Mouse (Mus musculus): ENCODE results near the gene Best2. TPM values are rescaled to one million over a fixed set of nuclear protein-coding genes. Genes with fewer than 3 reads are reported as not detected.

Best2 gene
- polyA plus RNA-seq, 1 experiment from 2014 or later, result not detected

DNA sequence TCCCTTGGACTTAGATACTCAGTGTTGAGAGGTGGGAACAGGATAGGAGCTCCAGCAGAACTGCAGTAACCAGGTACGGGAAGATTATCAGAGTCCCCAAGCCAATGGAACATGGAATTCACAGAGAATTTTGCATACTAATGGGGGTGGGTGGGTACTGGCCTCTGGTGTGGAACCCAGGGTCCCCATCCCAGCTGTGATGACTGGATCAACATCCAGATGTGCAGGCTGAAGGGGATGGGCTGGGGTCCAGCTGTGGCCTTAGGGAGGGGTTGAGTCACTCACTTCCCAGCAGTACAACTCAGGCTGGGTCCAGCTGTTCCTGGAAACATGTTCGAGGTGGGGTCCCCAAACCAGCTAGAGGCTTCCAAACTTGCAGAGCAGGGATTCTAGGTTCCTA lies 26.4 kb downstream of the Best2 start:
- H3K27ac ChIP-seq (replicated peaks), result no peak overlapping the region
- H3K9me3 ChIP-seq, result no peaks in the 10 kb centered on the region
- ATAC-seq (replicated peaks), result no peak
- peaks cover 12% of the 10 kb centered on the region; the same call in 1 of the 2 replicates for H3K27me3 ChIP-seq
- no peak overlapping the region for H3K4me3 ChIP-seq
- no peaks in the 10 kb centered on the region for H3K36me3 ChIP-seq
- H3K4me2 ChIP-seq (replicated peaks), result no peak overlapping the region
- H3K9ac ChIP-seq (replicated peaks), result no peak overlapping the region
- WGBS, result 67% methylated on average over 2 of the region's 2 CpGs
- peaks cover 34% of the 10 kb centered on the region for H3K4me1 ChIP-seq

DNA sequence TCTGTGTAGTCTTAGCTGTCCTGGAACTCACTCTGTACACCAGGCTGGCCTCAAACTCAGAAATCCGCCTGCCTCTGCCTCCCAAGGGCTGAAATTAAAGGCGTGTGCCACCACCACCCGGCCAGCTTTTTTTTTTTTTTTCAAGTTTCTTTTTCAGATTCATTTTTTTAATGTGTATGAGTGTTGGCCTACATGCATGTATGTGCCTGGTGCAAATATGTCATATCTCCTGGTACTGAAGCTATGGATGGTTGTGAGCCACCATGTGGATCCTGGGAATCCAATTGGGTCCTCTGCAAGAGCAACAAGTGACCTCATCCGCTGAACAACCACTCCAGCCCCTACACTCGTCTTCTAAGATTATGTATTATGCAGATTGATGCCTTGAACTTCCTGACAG lies 26.9 kb downstream of the Best2 start:
- Histone ChIP-seq H3K9me3 (no peaks in the 10 kb centered on the region), H3K36me3 (no peaks in the 10 kb centered on the region), H3K4me2 (replicated peaks) (no peak overlapping the region), H3K27me3 (peaks cover 12% of the 10 kb centered on the region; the same call in 1 of the 2 replicates), H3K4me3 (no peak overlapping the region), H3K27ac (replicated peaks) (no peak overlapping the region), H3K9ac (replicated peaks) (no peak overlapping the region), H3K4me1 (peaks cover 34% of the 10 kb centered on the region)
- 85% methylated on average over 5 of the region's 5 CpGs for WGBS
- ATAC-seq (replicated peaks), result no peak

DNA sequence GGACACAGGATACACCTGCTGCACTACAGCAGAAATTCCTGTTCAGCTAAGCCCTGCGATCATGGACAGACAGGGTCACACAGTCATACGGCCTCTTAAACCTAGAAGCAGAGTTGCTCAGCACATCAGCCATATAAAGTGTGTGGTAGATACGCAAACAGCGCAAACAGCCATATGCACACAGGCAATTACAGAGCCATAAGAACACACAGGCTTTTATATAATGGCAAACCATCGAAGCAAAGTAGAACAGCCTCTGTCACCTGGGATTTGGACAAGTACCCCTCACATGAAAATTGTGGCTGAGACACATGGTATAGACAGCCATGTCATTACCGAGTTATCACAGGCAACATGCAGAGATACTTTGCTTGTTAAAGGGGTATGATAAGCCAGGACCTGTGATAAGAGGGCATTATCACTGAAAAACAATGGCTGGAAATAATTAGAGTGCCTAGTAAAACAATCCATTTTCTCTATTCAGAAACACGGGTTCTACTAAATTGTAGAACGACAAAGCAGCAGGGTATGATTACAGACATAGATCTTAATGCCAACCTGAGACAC lies 27.9 kb downstream of the Best2 start:
- H3K4me3 ChIP-seq, result peak overlapping the region; percentile 60
- no peaks in the 10 kb centered on the region for H3K9me3 ChIP-seq
- peaks cover 12% of the 10 kb centered on the region; the same call in 1 of the 2 replicates for H3K27me3 ChIP-seq
- H3K27ac ChIP-seq (replicated peaks), result peak overlapping the region; percentile 85
- 33% methylated on average over 8 of the region's 8 CpGs for WGBS
- ATAC-seq (replicated peaks), result no peak
- no peaks in the 10 kb centered on the region for H3K36me3 ChIP-seq
- H3K4me1 ChIP-seq, result peaks cover 33% of the 10 kb centered on the region
- peak overlapping the region; percentile 61 for H3K9ac ChIP-seq (replicated peaks)
- H3K4me2 ChIP-seq (replicated peaks), result peak overlapping the region; percentile 99

DNA sequence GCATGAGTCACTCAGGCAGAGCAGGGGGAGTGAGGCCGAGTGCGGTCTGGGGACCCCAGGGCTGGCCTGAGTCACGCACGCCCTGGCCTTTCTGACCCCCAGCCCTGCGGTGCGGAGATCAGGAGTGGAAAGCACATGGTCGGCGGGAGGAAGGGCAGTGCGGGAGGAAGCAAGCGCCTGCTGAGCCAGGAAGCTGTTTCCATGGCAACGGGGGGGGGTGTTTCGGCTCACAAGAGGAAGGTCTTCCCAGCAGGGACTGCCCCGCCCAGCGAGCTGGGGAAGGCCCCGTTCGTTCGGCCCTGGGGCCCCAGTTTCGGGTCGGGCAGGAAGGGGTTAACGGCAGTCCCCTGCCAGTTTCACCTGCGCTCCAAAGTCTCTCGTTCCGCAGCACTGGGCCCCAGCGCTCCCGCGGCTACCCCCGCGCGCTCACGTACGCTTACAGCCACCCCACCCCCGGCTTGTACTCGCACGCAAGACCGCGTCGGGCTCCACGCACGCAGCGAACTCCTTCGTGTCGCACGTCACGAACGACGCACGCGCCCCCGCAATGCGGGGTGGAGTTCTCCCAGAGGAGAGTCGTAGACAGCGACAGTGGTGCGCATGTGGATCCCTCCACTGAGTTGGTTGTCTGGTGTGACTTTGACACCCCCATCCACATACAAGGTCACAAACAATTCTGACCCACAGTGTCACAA lies 28.5 kb downstream of the Best2 start:
- Histone ChIP-seq H3K9me3 (no peaks in the 10 kb centered on the region), H3K27me3 (peaks cover 12% of the 10 kb centered on the region; the same call in 1 of the 2 replicates), H3K4me1 (peaks cover 32% of the 10 kb centered on the region), H3K4me2 (replicated peaks) (peak overlapping the region; percentile 99), H3K36me3 (no peaks in the 10 kb centered on the region), H3K27ac (replicated peaks) (peak overlapping the region; percentile 85), H3K9ac (replicated peaks) (peak overlapping the region; percentile 61), H3K4me3 (peak overlapping the region; percentile 60)
- WGBS, result under 1% methylated on average over 53 of the region's 53 CpGs
- ATAC-seq (replicated peaks), result peak; percentile 62

DNA sequence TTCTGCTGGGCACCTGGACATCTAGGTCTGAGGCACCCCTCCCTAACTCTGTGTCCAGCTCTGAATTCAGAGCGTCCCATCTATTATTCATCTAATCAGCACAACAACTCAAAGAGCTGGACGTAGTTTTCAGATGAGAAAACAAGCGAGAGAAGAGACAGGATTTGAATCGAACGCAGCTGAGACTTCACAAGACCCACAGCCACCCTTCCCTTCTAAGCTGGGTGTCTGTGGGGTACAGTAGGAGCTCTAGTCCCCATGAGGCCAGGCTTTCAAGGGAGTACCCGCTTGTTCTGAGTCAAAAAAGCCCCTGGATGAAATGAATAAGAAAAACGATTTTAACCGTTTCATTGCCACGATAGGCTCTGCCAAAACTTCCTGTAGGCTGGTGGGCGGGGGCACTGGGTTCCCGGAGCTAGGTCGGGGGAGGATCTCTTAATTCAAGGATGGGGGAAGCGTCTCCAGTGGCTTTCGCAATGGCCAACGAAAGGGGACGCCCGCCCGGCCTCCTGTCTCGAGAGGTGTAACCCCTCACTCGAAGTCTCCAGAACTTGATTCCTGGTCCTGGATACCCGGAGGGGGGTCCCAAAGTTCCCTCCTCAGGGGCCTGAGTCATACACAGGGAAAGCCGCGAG lies 29.2 kb downstream of the Best2 start:
- H3K27ac ChIP-seq (replicated peaks), result peak overlapping the region; percentile 85

DNA sequence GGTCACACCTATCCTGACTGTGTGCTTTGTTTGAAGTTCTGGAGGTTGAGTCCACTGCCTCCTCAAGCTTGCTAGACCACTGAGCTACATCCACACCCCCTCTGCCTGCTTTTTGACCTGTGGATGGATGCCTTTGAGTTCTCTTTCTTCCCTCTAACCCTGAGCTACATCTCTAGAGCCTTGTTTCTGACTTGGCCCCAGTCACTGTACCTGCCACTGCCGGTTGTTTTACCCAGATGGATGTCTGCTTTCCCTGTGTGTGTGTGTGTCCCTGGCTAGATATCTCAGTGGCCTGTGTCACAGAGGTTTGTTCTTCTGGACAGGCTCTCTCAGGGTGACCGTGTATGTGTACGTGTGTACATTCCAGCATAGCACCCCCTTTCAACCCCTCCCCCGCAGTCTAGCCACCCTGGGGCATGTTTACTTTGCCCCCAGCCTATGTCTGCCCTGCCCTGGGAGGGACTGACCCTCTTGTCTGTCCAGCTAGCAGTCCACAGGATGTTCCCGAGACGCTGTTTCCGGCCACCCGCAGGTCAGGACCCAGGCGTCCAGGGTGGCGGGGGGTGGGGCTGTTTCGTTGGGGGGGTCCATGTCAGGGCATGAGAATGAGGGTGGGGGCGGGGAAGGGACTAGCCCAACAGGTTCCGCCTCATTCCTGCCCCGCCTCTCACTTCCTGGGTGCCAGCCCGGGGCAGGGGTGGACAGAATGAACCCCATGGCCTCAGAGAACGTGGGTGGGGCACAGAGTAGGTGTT lies 29.9 kb downstream of the Best2 start:
- Histone ChIP-seq H3K4me2 (replicated peaks) (peak overlapping the region; percentile 99), H3K36me3 (no peaks in the 10 kb centered on the region), H3K9me3 (no peaks in the 10 kb centered on the region), H3K4me3 (no peak overlapping the region), H3K4me1 (peaks cover 38% of the 10 kb centered on the region), H3K27ac (replicated peaks) (peak overlapping the region; percentile 85; the same call in 1 of the 2 replicates), H3K27me3 (peaks cover 12% of the 10 kb centered on the region; the same call in 1 of the 2 replicates), H3K9ac (replicated peaks) (0 out of 2 replicates have a peak overlapping the region, but pooled peaks have one; percentile 61)
- no peak for ATAC-seq (replicated peaks)
- WGBS, result 15% methylated on average over 16 of the region's 16 CpGs

More for the DNA sequence above, 29.2 kb downstream of the Best2 start:
- WGBS, result under 1% methylated on average over 23 of the region's 23 CpGs
- H3K4me3 ChIP-seq, result peak overlapping the region; percentile 60
- H3K9me3 ChIP-seq, result no peaks in the 10 kb centered on the region
- H3K4me1 ChIP-seq, result peaks cover 35% of the 10 kb centered on the region
- no peak; the same call in 1 of the 2 replicates for ATAC-seq (replicated peaks)
- no peaks in the 10 kb centered on the region for H3K36me3 ChIP-seq
- H3K9ac ChIP-seq (replicated peaks), result peak overlapping the region; percentile 61
- peaks cover 12% of the 10 kb centered on the region; the same call in 1 of the 2 replicates for H3K27me3 ChIP-seq
- H3K4me2 ChIP-seq (replicated peaks), result peak overlapping the region; percentile 99

DNA sequence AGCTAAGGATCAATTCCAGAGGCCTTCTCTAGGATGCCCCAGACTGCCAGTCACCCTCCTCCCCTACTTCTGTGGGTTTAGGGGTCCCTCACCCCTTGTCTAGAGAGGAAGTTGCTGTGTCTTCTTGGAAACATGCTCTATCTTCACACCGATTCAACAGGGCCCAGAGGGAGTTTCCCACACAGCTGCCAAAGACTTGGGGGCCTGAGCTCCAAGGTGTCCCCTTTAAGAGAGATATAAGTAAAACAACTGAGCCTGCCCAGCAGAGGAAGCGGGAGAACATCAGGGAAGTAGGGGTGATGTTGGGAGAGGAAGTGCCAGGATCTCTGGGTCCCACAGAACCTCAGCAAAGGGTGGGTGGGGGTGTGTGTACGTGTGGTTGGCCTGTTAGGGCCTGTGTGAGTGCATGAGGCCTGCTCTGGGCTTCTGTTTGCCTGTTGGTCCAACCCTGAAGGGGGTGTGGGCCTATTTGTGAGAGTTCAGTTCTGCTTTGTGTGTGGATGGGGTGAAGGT lies 31.8 kb downstream of the Best2 start:
- ATAC-seq (replicated peaks), result no peak
- Histone ChIP-seq H3K4me2 (replicated peaks) (no peak overlapping the region), H3K9ac (replicated peaks) (no peak overlapping the region), H3K27me3 (peaks cover 11% of the 10 kb centered on the region; the same call in 1 of the 2 replicates), H3K4me3 (no peak overlapping the region), H3K36me3 (no peaks in the 10 kb centered on the region), H3K4me1 (peaks cover 54% of the 10 kb centered on the region), H3K27ac (replicated peaks) (no peak overlapping the region), H3K9me3 (no peaks in the 10 kb centered on the region)
- 66% methylated on average over 3 of the region's 3 CpGs for WGBS

DNA sequence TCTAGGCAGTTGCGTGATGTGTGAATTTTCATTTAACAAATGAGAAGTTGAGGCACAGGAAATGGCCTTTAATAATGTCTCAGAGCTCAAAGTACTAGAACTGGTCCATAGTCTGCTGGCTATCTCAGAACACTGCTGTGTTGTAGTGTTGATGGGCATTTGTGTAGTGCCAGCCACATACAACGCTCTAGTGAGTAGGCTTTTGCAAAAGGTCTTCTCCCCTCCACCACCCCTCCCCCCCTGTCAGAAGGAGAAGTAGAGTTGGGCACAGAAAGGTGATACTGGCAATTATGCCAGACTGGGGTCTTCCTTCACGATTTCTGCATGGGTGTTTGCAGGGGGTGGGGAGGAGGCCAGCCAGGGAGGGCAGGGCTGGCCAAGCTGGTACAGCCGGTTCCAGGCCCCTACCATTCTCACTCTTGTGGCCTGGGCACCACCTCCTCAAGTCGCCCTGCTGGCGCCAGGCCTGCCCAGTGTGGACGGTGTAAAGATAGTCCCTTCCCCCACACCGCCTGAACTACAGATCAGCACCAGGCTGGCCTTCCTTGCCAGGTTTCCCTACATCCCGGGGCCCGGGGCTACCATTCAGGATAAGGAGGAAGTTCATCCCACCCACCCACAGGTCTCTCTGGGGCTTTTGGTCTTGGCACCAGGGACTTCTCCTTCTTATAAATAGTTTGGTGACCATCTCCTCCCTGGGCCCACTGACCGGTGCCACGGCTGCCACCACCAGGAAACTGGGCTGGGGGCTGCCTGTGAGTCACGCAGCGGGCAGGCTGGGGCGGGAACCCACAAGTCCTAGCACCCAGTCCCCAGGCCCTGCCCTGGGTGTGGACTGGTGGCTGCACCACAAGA lies 32.5 kb downstream of the Best2 start:
- Histone ChIP-seq H3K4me3 (no peak overlapping the region), H3K36me3 (no peaks in the 10 kb centered on the region), H3K27ac (replicated peaks) (no peak overlapping the region), H3K4me2 (replicated peaks) (no peak overlapping the region), H3K27me3 (peaks cover 16% of the 10 kb centered on the region; the same call in 1 of the 2 replicates), H3K4me1 (peaks cover 61% of the 10 kb centered on the region), H3K9me3 (no peaks in the 10 kb centered on the region), H3K9ac (replicated peaks) (no peak overlapping the region)
- WGBS, result 85% methylated on average over 15 of the region's 15 CpGs
- no peak for ATAC-seq (replicated peaks)

DNA sequence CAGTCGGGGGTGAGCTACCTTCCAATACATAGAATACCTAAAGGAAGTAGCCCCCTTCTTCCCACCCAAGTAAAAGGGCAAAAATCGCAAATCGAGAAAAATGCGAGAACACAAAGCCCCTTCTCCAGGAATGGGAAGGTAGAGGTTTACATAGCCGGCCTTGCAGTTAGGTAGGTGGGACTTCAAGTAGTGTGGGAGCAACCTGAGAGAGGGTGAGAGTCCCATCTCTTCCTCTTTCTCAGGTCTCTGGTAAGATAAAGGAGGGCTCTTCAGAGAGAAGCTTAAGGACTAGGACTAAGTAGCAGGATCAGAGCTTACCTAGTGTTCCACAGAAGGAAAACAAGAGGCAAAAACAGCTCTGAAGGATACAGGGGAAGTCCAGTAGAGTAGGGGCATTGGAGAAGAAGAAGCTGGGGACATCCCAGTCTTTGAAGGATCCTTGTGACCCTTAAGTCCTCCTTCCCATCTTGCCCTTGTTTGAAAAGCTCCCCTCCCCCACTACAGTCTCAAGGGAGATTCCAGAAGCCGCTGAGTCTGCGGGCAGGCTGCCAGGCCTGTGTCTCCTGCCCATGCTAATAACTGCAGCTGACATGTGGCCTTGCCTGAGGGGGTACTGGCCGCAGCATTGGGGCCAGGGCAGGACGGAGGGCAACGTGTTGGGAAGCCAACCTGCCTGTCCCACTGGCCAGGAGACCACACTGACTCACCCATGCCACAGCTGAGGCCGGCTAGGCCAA lies 33.5 kb downstream of the Best2 start:
- H3K9ac ChIP-seq (replicated peaks), result no peak overlapping the region
- ATAC-seq (replicated peaks), result no peak
- WGBS, result 40% methylated on average over 11 of the region's 11 CpGs

More for the DNA sequence above, 33.5 kb downstream of the Best2 start:
- H3K27ac ChIP-seq (replicated peaks), result no peak overlapping the region
- no peaks in the 10 kb centered on the region for H3K9me3 ChIP-seq
- peaks cover 13% of the 10 kb centered on the region; the same call in 1 of the 2 replicates for H3K27me3 ChIP-seq
- no peaks in the 10 kb centered on the region for H3K36me3 ChIP-seq
- peaks cover 67% of the 10 kb centered on the region for H3K4me1 ChIP-seq
- H3K4me2 ChIP-seq (replicated peaks), result no peak overlapping the region; the same call in 1 of the 2 replicates
- peak overlapping the region; percentile 33; the same call in 1 of the 2 replicates for H3K4me3 ChIP-seq

Data from forebrain, embryonic 15.5 days (tissue).